Comparison of ENCODE assay signal across 18 mouse cellular contexts in genomic region chr10:105507982-105508786, GRCm38 (mm10).
DNase-seq lines count a peak whose midpoint lies in the region; ATAC-seq lines count a peak whose summit lies in the region.
"Had no signal": no experiment of that assay in that cellular context is flagged by ENCODE, and none has a peak within 500 bp of the region (broad histone marks: within the 10 kb centered on the region; RNA-seq: fewer than 3 reads in every experiment).

No protein-coding gene starts in this region.

- peaks cover 19% of the 10 kb centered on the region for H3K4me1 ChIP-seq in hindbrain, embryonic 15.5 days (replicated peaks)
- H3K4me1 ChIP-seq in hindbrain, embryonic 16.5 days (ENCODE audit: control insufficient read depth, insufficient read depth, low read depth, low read length), result peaks cover 2% of the 10 kb centered on the region; the same call in 1 of the 2 replicates
- peaks cover 13% of the 10 kb centered on the region for H3K4me1 ChIP-seq in liver, embryonic 16.5 days (ENCODE audit: control insufficient read depth, low read depth, low read length)

- peak; percentile 29 for DNase-seq in ES-CJ7 (ENCODE audit: low read depth, low spot score)
- no peak for DNase-seq in spleen, postnatal 36 days (ENCODE audit: low spot score in 2 of 2)
- no peak for DNase-seq in embryo, embryonic 10.5 days (ENCODE audit: low spot score)
- DNase-seq in testis, postnatal 14 days (ENCODE audit: low spot score), result no peak
- DNase-seq: adrenal gland, postnatal 25 days; heart, postnatal 14 days; kidney, postnatal 14 days; layer of hippocampus, adult 9-11 months; lung, postnatal 14 days; right cerebral cortex, postnatal 14 days; thymus, adult 2 months had no signal

- H3K9me3 ChIP-seq in hindbrain, embryonic 15.5 days, result no peaks in the 10 kb centered on the region
- no peaks in the 10 kb centered on the region for H3K9me3 ChIP-seq in hindbrain, embryonic 16.5 days (ENCODE audit: control insufficient read depth, low read length)
- no peaks in the 10 kb centered on the region for H3K9me3 ChIP-seq in liver, embryonic 16.5 days (replicated peaks; ENCODE audit: control insufficient read depth, low read length)
- H3K9me3 ChIP-seq: embryonic facial prominence, embryonic 15.5 days had no signal

- H3K36me3 ChIP-seq in hindbrain, embryonic 15.5 days, result no peaks in the 10 kb centered on the region
- no peaks in the 10 kb centered on the region for H3K36me3 ChIP-seq in hindbrain, embryonic 16.5 days (ENCODE audit: control insufficient read depth, insufficient read depth, low read length)
- no peaks in the 10 kb centered on the region for H3K36me3 ChIP-seq in liver, embryonic 16.5 days (ENCODE audit: control insufficient read depth, insufficient read depth)

- H3K4me2 ChIP-seq in hindbrain, embryonic 15.5 days, result no peak overlapping the region
- H3K4me2 ChIP-seq in hindbrain, embryonic 16.5 days (ENCODE audit: low read length), result no peak overlapping the region
- H3K4me2 ChIP-seq in liver, embryonic 16.5 days (ENCODE audit: low read depth, low read length), result no peak overlapping the region
- H3K4me2 ChIP-seq: embryonic facial prominence, embryonic 15.5 days; midbrain, embryonic 11.5 days had no signal

- H3K9ac ChIP-seq in hindbrain, embryonic 15.5 days, result no peak overlapping the region
- no peak overlapping the region for H3K9ac ChIP-seq in hindbrain, embryonic 16.5 days (ENCODE audit: low read depth, low read length)
- no peak overlapping the region for H3K9ac ChIP-seq in liver, embryonic 16.5 days (ENCODE audit: low read depth, low read length)
- H3K9ac ChIP-seq: embryonic facial prominence, embryonic 15.5 days had no signal

- ATAC-seq in hindbrain, embryonic 15.5 days (ENCODE audit: low FRiP score, low read depth), result no peak
- no peak for ATAC-seq in hindbrain, embryonic 16.5 days
- ATAC-seq in common myeloid progenitor, adult 5-6 weeks (replicated peaks; ENCODE audit: low read depth, poor library complexity, severe bottlenecking), result peak; percentile 96
- peak; percentile 91 for ATAC-seq in liver, embryonic 16.5 days (ENCODE audit: low read depth)
- ATAC-seq: inflammation-experienced regulatory T-cells, adult 6 months had no signal

- H3K4me3 ChIP-seq in hindbrain, embryonic 15.5 days, result no peak overlapping the region
- no peak overlapping the region for H3K4me3 ChIP-seq in hindbrain, embryonic 16.5 days (ENCODE audit: low read length)
- H3K4me3 ChIP-seq in liver, embryonic 16.5 days (ENCODE audit: low read depth, low read length), result no peak overlapping the region
- H3K4me3 ChIP-seq: embryonic facial prominence, embryonic 15.5 days had no signal

- WGBS in hindbrain, embryonic 15.5 days, result 69% methylated on average over 3 of the region's 3 CpGs
- 63% methylated on average over 3 of the region's 3 CpGs for WGBS in hindbrain, embryonic 16.5 days
- 28% methylated on average over 3 of the region's 3 CpGs for WGBS in liver, embryonic 16.5 days (ENCODE audit: insufficient replicate concordance)

- 0 out of 2 replicates have a peak overlapping the region, but pooled peaks have one; percentile 15 for H3K27ac ChIP-seq in hindbrain, embryonic 15.5 days (replicated peaks)
- no peak overlapping the region for H3K27ac ChIP-seq in hindbrain, embryonic 16.5 days (ENCODE audit: low read depth, low read length)
- H3K27ac ChIP-seq in liver, embryonic 16.5 days (ENCODE audit: low read length), result no peak overlapping the region
- H3K27ac ChIP-seq: embryonic facial prominence, embryonic 15.5 days had no signal

- H3K27me3 ChIP-seq in hindbrain, embryonic 15.5 days, result no peaks in the 10 kb centered on the region
- no peaks in the 10 kb centered on the region for H3K27me3 ChIP-seq in hindbrain, embryonic 16.5 days (replicated peaks; ENCODE audit: control insufficient read depth, insufficient read depth, low read length)
- no peaks in the 10 kb centered on the region for H3K27me3 ChIP-seq in liver, embryonic 16.5 days (ENCODE audit: control insufficient read depth, insufficient read depth, low read depth, low read length)
- H3K27me3 ChIP-seq: embryonic facial prominence, embryonic 15.5 days had no signal

Comparison
In these comparisons a context has a peak if more than half of its experiments do, and no peak if none do; other contexts are left out.
1. ATAC-seq: peak in common myeloid progenitor, adult 5-6 weeks (single experiment) and liver, embryonic 16.5 days (single experiment); none in hindbrain, embryonic 15.5 days (single experiment) and hindbrain, embryonic 16.5 days (single experiment).